Mouse (Mus musculus) limb, embryonic 14.5 days (tissue): Measurements from ENCODE around the gene Rit1. TPM values are rescaled to one million over a fixed set of nuclear protein-coding genes. Genes with fewer than 3 reads are reported as not detected.
"Not testable (repeated sequence)": the region's sequence is repeated elsewhere in the genome, so short reads cannot be mapped to it uniquely, and the experiment has no call there.

ENCODE experiments used
- ATAC-seq: fragments of 200-750 bp; cut with Nextera tagmentation; 2 replicates; pipeline ENCODE4 v1.8.0; 2017; ENCODE audit warnings: low read depth, moderate number of reproducible peaks, moderate TSS enrichment; ENCODE audit not compliant: low FRiP score
- DNase-seq: peaks from one replicate; pipeline ENCODE4 v3.0.0-alpha.2; 2015; ENCODE audit warnings: low spot score
- H3K27ac ChIP-seq: fragments of 300-500 bp; sonication (generic); replicated peaks from 2 replicates; pipeline ENCODE4 v1.5.1; 2014; ENCODE audit warnings: low read depth, mild to moderate bottlenecking, low read length, moderate library complexity, mixed read lengths
- H3K27me3 ChIP-seq: fragments of 300-500 bp; sonication (generic); 2 replicates; pipeline ENCODE4 v1.6.1; 2014; ENCODE audit warnings: low read length, mixed read lengths; ENCODE audit not compliant: control insufficient read depth, insufficient read depth
- H3K36me3 ChIP-seq: fragments of 300-500 bp; sonication (generic); 2 replicates; pipeline ENCODE4 v1.6.1; 2014; ENCODE audit warnings: mild to moderate bottlenecking, low read length, moderate library complexity, mixed read lengths; ENCODE audit not compliant: control insufficient read depth, insufficient read depth
- H3K4me1 ChIP-seq: fragments of 300-500 bp; sonication (generic); 2 replicates; pipeline ENCODE4 v1.6.1; 2014; ENCODE audit warnings: antibody characterized with exemption, low read length, mixed read lengths; ENCODE audit not compliant: control insufficient read depth, insufficient read depth
- H3K4me2 ChIP-seq: fragments of 300-500 bp; sonication (generic); replicated peaks from 2 replicates; pipeline ENCODE4 v1.6.1; 2014; ENCODE audit warnings: low read depth, mild to moderate bottlenecking, low read length, moderate library complexity; ENCODE audit not compliant: severe bottlenecking
- H3K4me3 ChIP-seq: fragments of 300-500 bp; sonication (generic); replicated peaks from 2 replicates; pipeline ENCODE4 v1.5.1; 2014; ENCODE audit warnings: low read length
- H3K9ac ChIP-seq: fragments of 300-500 bp; sonication (generic); 2 replicates; pipeline ENCODE4 v1.6.1; 2014; ENCODE audit warnings: mild to moderate bottlenecking, low read depth, low read length, moderate library complexity; ENCODE audit not compliant: severe bottlenecking
- H3K9me3 ChIP-seq: fragments of 300-500 bp; sonication (generic); 2 replicates; pipeline ENCODE4 v1.6.1; 2016; ENCODE audit warnings: low read length; ENCODE audit not compliant: control insufficient read depth
- POLR2A ChIP-seq: fragments of 200-500 bp; IDR thresholded peaks from 2 replicates; pipeline ENCODE4 v1.8.0; 2012; ENCODE audit warnings: inconsistent platforms, mild to moderate bottlenecking, moderate library complexity, borderline replicate concordance; ENCODE audit not compliant: insufficient read depth, insufficient read length; ENCODE audit errors: extremely low read depth
- WGBS: fragments of 180-500 bp; shearing (Covaris S2); extraction: QIAGEN DNeasy Blood & Tissue Kit; methylation state at CpG from one replicate; pipeline ENCODE4 v1.1.7; 2014; 5-methylcytosine and 5-hydroxymethylcytosine counted together
- polyA plus RNA-seq, 2 experiments: library from polyadenylated mRNA; depleted of rRNA in 1 of 2; stranded (reverse) in 1 of 2; unstranded in 1 of 2; fragments of >200 nt; fragmentation: Nextera tagmentation in 1 of 2; extraction: Ambion mirVana in 1 of 2; gene quantifications; 2 replicates each; pipeline versions ENCODE4 v1.2.1 to v1.2.3; 2012 to 2014

Rit1 gene
- polyA plus RNA-seq, 2 experiments: 46.8 to 64.3 TPM

DNA sequence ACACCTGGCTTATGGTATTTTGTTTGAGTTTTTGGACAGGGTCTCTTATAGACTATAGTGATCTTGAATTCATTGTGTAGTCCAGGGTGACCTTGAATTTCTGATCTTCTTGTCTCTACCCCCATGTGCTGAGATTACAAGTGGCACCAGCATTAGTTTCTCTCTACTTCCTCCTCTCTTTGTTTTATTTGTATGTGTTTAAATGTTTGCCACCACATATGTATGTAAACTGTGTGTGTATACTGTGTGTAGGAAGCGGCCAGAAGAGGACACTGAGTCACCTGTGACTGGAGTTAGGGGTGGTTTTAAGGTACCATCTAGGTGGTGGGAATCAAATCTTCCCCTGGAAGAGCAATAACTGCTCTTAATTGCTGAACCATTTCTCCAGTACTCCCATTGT, 18.6 kb upstream of the Rit1 start:
- DNase-seq (no peak), ATAC-seq (no peak)
- Histone ChIP-seq H3K4me2 (no peak overlapping the region), H3K4me3 (no peak overlapping the region), H3K36me3 (peaks cover 94% of the 10 kb centered on the region), H3K4me1 (no peaks in the 10 kb centered on the region), H3K27me3 (no peaks in the 10 kb centered on the region), H3K27ac (no peak overlapping the region), H3K9ac (no peak overlapping the region), H3K9me3 (no peaks in the 10 kb centered on the region)
- WGBS: 80% methylated on average over 1 of the region's 1 CpGs
- no peak for TF ChIP-seq POLR2A

DNA sequence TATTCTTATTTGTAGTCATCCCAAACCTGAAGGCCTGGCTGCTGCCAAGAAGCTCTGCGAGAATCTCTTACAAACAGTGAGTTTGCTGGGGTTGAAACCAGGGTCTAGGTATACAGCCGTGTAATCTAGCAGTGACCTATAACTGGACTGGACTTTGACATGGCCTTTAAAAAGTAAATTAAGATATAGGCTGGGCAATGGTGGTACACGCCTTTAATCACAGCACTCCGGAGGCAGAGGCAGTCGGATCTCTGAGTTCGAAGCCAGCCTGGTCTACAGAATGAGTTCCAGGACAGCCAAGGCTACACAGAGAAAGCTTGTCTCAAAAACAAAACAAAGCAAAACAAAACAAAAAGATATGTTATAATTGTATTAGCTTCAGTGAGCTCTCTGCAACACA, 17.8 kb upstream of the Rit1 start:
- DNase-seq (no peak), ATAC-seq (no peak)
- 94% methylated on average over 6 of the region's 6 CpGs for WGBS
- peaks cover 95% of the 10 kb centered on the region for H3K36me3 ChIP-seq
- no peak for TF ChIP-seq POLR2A
- H3K27ac ChIP-seq: no peak overlapping the region
- no peaks in the 10 kb centered on the region for H3K27me3 ChIP-seq
- no peak overlapping the region for H3K4me3 ChIP-seq
- no peaks in the 10 kb centered on the region for H3K4me1 ChIP-seq
- H3K9ac ChIP-seq: no peak overlapping the region
- no peak overlapping the region for H3K4me2 ChIP-seq
- H3K9me3 ChIP-seq: no peaks in the 10 kb centered on the region

DNA sequence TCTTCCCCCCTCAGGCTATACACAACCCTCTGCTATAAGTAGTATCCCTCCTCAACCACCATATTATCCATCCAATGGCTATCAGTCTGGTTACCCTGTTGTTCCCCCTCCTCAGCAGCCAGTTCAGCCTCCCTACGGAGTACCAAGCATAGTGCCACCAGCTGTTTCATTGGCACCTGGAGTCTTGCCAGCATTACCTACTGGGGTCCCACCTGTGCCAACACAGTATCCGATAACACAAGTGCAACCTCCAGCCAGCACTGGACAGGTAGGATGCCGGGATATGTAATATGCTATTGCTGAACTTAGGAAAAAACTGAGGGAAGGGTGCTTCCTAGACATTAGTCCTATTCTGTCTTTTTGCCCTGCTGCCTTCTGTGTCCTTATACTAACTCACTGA, 16.4 kb upstream of the Rit1 start:
- Histone ChIP-seq H3K4me3 (no peak overlapping the region), H3K36me3 (peaks cover 95% of the 10 kb centered on the region), H3K9ac (no peak overlapping the region), H3K4me1 (no peaks in the 10 kb centered on the region), H3K9me3 (no peaks in the 10 kb centered on the region), H3K4me2 (no peak overlapping the region), H3K27ac (no peak overlapping the region), H3K27me3 (no peaks in the 10 kb centered on the region)
- TF ChIP-seq POLR2A: no peak
- no peak for ATAC-seq
- 90% methylated on average over 3 of the region's 3 CpGs for WGBS
- DNase-seq: no peak

DNA sequence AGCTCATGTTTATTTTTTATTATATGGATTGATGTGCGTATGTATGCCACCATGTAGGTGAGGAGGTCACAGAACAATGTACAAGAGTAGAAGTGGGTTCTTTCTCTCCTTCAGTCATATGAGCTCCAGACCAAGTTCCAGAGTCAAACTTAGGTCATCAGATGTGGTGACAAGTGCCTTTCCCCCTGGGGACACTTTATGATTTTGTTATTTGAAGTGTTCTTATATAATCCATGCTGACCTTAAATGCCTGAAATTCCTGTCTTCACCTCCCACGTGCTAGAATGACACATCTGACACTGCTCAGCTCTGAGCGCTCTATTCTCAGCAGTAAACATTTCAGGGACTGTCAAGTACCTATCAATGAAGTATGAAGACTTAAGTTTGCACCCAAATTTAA, 15.4 kb upstream of the Rit1 start:
- DNase-seq: no peak
- Histone ChIP-seq H3K4me2 (no peak overlapping the region), H3K4me1 (no peaks in the 10 kb centered on the region), H3K9ac (no peak overlapping the region), H3K4me3 (no peak overlapping the region), H3K27ac (no peak overlapping the region), H3K27me3 (no peaks in the 10 kb centered on the region), H3K9me3 (no peaks in the 10 kb centered on the region), H3K36me3 (peaks cover 95% of the 10 kb centered on the region)
- 78% methylated on average over 3 of the region's 3 CpGs for WGBS
- no peak for TF ChIP-seq POLR2A
- ATAC-seq: no peak

DNA sequence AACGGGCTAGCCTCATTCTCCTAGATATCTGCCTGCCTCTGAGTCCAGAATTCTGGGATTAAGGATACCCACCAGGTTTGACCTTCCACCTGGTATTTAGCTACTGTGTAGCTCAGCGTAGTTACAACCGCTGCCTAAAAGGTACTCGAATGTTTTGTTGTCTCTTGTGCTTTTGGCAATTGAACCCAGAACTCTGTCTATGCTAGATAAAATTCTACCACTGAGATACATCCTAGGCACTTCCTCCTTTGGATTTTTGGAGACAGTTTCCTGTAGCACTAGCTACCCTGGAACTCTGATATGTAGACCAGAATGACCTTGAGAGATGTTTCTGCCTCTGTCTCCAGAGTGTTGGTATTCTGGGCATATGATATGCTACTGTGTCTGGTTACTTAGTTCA, 2.9 kb upstream of the Rit1 start:
- H3K27me3 ChIP-seq: no peaks in the 10 kb centered on the region
- peaks cover 60% of the 10 kb centered on the region for H3K36me3 ChIP-seq
- no peak overlapping the region for H3K4me3 ChIP-seq
- H3K27ac ChIP-seq: no peak overlapping the region
- ATAC-seq (no peak), DNase-seq (no peak)
- H3K9me3 ChIP-seq: no peaks in the 10 kb centered on the region
- H3K9ac ChIP-seq: no peak overlapping the region
- WGBS: 96% methylated on average over 4 of the region's 4 CpGs
- TF ChIP-seq POLR2A: no peak
- H3K4me2 ChIP-seq: no peak overlapping the region
- H3K4me1 ChIP-seq: no peaks in the 10 kb centered on the region

DNA sequence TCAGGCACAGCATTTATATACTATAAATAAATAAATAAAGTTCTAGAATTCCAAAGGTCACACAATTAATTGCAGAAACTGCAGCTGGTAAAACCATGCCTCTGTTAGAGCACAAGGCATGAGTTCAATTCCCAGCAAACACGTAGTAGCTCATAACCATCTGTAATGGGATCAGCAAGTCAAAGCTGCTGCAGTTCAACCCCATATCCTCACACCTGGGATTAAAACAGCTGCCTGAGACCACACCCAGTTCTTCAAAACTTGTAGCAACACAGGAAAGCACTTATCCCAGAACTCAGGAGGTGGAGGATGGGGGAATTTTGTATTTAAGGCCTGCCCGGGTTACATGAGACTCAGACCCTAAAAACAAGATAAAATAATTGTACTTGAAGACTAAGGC, 1.9 kb upstream of the Rit1 start:
- DNase-seq: no peak
- ATAC-seq: no peak
- H3K4me1 ChIP-seq: no peaks in the 10 kb centered on the region
- H3K4me3 ChIP-seq: no peak overlapping the region
- WGBS: 55% methylated on average over 2 of the region's 2 CpGs
- no peak for TF ChIP-seq POLR2A
- no peak overlapping the region for H3K9ac ChIP-seq
- H3K4me2 ChIP-seq: no peak overlapping the region
- H3K27ac ChIP-seq: no peak overlapping the region
- no peaks in the 10 kb centered on the region for H3K27me3 ChIP-seq
- peaks cover 57% of the 10 kb centered on the region for H3K36me3 ChIP-seq
- no peaks in the 10 kb centered on the region for H3K9me3 ChIP-seq

DNA sequence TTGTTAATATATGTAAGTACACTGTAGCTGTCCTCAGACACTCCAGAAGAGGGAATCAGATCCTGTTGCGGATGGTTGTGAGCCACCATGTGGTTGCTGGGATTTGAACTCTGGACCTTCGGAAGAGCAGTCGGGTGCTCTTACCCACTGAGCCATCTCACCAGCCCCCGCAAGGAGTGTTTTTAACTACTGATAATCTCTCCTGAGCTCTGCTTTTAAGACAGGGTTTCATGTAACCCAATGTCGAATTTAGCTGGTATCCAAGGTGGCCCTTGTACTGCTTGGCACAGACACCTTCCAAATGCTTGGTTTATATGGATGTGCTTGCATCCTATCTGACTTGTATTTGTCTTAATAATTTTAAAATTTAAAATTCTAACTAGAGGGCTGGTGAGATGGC, 922 bp upstream of the Rit1 start:
- H3K9me3 ChIP-seq, H3K27ac ChIP-seq, DNase-seq, H3K9ac ChIP-seq, H3K4me2 ChIP-seq, H3K4me1 ChIP-seq, H3K27me3 ChIP-seq, H3K4me3 ChIP-seq, ATAC-seq: not testable (repeated sequence)
- 89% methylated on average over 5 of the region's 5 CpGs for WGBS
- peaks cover 56% of the 10 kb centered on the region for H3K36me3 ChIP-seq
